Mouse (Mus musculus): Measurements from ENCODE around the gene Gm20696.

- TF ChIP-seq GATA1 (IDR thresholded peaks at IDR 0.05; ENCODE audit: borderline replicate concordance, low read length) (no peak), CTCF (IDR thresholded peaks at IDR 0.05; ENCODE audit: low read depth, low read length) (no peak), TAL1 (conservative IDR thresholded peaks at IDR 0.05; ENCODE audit: low read depth, low read length) (no peak), POLR2AphosphoS5 (IDR thresholded peaks at IDR 0.05; ENCODE audit: insufficient replicate concordance, low read depth, low read length) (no peak)
Observed at GRCm38 (mm10) chr6:99439214-99439877, 227.3 kb downstream of the Gm20696 start.

All from G1E (cell line).